Mouse (Mus musculus): ENCODE data around the gene D16Ertd472e.

Gene D16Ertd472e

DNA sequence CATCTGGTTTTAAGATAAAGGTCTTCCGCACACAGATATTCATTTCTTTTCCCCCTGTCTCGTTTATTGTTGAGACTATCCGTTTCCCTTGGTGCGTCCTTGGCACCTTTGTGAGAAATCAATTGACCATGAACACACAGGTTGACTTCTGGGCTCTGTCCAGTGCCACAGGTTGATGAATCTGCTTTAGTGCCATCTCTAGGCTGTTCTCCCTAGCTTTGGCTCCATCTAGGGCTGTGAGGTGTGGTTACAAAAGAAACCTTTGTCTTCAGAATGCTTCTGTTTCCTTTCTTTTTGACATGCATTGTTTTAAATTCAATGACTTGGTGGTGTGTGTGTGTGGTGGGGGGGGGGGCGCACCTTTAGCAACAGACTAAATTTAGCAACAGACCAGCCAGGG lies 85.7 kb downstream of the D16Ertd472e start:
- DNase-seq (ENCODE audit: extremely low read depth, low read depth) = no peak

Measured in MEL-GATA-1-ER (cell line).